Mouse (Mus musculus): ENCODE measurements around the gene Ppm1e.

The Ppm1e gene

DNA sequence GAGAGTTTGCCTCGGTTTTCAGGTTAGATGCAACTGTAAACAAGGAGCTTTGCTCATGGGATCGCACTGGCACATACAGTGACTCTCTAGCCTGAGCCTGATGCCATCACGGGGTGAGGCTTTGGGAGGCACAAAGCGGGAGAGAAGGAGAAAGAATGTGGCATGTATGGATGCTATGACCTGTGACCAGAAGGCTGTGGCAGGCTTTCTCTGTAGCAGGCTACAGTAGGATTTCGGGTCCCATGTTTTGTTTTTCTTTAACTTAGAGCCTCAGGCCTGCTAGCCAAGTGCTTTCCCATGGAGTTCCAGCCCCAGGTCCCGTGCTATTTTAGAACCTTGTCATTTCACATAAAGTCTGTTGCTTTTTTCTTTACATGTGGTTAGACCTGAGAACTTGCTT is 108.7 kb downstream of the Ppm1e start:
- DNase-seq = no peak

DNA sequence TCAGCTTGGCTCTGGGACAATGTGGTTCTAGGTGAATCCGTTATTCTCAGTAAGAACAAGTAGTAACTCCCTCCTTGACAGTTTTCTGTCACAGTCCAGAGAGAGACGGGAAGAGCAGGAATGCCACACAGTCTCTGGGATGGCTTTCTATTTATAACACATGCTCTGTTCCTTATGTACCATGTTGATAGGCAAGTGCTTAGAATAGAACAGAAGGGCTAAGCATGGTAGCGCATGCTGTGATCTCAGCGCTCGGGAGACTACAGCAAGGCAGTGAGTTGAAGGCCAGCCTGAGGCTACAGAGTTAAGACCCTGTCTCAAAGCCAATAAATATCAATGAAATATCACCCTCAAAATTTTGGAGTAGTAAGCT is 111.3 kb downstream of the Ppm1e start:
- DNase-seq = no peak

DNA sequence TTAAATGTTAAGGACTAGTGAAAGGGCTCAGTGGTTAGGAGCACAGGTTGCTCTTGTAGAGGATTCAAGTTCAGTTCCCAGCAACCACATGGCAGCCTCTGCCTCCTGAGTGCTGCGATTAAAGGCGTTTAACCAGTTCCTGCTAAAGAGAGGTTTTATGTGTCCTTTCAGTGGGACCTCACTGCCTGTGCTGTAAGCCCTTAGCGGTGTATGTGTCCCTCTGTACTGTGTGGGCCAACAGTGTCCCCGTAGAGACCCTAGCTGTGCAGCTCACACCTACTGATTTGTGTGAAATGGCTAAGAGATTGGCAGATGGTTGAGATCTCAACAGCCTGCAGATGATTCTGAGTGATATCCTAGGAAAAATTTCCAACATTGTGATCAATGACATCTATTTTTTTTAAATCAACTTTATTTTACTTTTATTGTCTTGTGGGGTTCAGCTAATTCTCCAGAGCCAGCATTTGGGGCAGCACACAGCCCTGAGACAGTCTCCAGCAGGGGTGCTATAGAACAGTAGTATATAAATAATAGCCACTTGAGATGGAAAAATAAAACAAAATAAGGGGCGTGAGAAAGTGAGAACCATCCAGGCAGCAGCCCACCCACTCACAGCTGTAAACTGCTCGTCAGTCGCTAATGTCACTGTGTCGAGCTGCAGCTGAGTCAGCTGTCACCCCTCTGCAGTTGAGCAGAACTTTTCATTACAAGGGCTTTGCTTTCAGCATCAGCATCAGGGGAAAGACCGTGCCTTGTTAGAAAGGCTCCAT is 111.9 kb downstream of the Ppm1e start:
- no peak for DNase-seq

DNA sequence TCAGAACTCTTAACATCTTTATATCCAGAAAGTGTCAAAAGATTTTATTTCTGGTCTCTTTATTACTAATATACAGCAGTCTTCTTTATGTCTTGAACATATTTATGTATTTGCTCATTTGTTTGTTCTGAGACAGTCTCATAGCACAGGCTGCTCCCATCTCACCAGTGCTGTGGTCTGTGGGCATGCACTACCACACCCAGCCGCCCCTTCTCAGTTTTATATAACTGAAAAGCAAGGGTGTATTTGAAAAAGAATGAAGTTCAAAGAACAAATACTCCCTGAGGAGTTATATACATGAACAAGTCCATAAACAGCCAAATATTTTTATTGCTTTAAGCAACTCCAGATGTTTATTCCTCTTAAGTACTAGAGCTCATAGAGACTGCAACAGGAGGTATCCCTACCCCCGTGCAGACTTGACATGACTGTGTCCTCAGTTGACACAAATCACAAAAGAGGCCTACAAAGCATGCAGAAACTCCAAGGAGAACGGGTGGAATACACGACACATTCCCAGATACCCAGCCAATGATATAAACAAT is 112.6 kb downstream of the Ppm1e start:
- no peak for DNase-seq

DNA sequence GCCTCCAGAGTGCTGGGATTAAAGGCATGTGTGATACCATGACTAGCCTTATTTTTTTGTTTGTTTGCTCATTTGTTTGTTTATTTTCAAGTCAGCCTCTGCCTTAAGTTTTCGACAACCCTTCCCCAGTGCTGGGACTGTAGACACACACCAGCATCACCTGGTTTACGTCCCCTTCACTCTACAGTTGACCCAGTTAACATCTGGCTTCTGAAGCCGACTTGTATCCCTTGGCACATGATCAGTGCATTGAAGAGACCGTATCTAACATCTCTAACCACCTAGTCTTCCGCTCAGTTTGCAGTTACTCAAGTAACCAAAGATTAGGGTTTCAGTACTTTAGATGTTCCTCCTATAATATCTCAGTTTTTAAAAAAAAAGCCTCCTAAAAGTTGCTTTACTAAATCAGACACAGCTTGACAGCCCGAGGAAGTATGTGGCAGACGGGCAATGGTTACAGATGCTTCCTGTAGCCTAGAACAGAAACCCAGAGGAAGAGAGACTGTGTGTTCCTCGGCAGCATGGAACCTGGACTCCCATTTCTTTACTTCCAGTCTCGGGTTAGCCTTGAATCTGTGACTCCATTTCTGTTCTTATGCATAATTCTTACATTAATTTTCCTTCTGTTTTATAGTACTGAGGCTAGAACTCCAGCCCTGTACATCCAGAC is 113.5 kb downstream of the Ppm1e start:
- DNase-seq = no peak

DNA sequence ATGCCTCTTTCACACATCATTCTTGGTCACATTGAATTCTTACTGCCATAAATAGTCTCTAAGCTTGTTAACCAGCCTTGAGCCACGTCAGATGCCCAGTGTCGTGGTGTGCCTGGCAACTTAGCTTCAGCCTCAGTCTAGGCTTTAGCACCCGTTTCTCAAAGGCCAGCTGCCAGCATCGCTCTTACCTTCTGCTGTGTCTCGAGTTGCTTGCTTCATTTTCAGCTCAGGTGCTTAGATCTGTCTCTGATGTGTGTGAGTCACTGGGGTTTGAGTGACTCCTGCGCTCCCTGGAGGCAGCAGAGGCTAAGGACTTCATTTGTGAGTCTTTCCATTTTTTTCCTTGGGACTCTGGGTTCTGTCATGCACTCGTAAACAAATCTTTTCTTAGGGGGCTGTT is 117.6 kb downstream of the Ppm1e start:
- no peak for DNase-seq

DNA sequence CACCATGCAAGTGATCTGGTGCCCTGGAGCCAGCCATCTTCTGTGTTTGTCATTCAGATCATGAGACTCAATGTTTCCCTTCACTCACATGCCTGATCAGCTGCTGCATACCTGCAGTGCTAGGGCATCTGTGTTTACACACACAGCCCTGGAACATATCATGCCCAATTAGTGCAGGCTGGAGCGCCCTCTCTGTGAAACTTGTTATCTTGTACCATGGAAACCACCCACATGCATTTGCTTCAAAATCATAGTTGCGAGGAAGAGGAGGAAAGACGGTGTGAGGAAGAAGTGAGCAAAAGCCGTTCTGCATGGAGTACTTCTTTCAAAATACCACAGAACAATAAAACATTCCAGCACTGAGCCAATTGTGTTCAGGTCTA is 118.0 kb downstream of the Ppm1e start:
- DNase-seq = no peak

DNA sequence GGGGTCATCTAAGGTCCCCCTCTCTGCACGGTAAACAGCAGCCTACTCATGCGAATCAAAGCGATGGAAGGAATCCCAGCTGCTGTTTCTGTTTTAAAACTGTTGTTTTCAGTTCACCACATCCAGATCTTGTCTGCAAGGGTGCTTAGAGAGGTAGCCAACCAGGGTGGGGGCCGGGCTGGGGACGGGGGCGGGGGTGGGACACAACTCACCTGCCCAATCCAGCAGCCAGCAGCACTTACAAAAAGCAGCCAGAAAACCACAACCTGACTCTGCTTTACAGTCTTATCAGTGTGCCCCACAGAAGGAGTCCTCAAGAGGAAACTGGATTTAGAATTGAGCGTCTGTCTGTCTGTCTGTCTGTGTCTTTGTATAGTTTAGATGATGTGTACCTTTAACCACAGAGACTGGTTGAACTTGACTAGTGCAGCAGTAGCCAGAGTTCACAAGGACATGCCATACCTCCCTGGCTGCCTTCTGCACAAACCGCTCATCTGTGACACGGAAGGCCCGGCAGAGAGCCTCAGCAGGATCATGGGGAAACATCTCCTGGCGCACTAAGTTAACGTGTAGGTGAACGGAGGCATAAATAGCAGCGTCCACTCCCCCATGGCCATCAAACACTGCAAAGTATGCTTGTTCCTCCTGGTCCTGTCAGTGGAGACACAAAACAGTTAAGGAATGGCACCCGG is 118.5 kb downstream of the Ppm1e start:
- no peak for DNase-seq

DNA sequence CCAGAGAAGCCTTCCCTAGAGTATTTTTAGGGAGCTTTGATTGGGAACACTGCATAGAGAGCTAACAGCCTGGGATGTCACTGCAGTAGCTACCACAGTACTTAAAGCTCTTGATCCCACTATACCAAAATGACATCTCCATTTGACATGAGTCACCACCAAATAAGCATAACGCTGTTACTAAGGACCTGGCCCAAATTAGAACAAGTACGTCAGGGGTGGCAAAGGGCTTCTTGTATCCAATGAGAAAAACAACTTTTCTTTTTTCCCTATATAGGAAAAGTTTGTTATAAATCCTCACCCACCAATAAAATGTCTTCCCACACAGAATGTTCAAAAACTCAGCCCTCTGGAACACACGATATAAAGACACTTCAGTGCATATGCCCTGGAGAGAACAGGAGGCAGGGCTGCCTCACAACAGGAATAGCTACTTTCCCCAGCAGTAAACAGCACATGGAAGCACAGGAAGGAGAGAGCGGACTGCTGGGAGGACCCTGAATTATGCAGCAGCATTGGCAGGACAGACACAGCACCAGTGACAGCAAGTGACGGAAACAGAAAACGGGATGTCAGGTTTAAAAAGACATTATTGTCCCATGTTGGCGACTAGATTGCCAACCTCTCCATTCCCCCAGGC is 119.8 kb downstream of the Ppm1e start:
- no peak for DNase-seq

DNA sequence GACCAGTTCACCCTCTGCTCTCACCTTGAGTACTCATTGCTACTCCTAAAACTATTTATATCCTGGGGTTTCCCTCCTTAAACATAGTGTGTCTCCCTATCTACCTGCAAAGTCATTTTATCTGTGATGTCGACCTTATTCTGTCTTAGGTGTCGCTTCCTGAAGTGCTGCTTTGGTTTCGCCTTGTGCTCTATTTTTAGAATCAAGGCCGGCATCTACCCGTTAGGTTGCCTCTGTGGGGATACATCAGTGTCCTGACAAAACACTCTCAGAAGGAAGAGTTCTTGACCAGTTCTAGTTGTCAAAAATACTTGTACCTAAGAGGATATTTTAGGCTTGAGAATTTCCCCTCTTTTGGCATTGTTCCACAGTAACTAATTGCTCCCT is 123.3 kb downstream of the Ppm1e start:
- no peak for DNase-seq

DNA sequence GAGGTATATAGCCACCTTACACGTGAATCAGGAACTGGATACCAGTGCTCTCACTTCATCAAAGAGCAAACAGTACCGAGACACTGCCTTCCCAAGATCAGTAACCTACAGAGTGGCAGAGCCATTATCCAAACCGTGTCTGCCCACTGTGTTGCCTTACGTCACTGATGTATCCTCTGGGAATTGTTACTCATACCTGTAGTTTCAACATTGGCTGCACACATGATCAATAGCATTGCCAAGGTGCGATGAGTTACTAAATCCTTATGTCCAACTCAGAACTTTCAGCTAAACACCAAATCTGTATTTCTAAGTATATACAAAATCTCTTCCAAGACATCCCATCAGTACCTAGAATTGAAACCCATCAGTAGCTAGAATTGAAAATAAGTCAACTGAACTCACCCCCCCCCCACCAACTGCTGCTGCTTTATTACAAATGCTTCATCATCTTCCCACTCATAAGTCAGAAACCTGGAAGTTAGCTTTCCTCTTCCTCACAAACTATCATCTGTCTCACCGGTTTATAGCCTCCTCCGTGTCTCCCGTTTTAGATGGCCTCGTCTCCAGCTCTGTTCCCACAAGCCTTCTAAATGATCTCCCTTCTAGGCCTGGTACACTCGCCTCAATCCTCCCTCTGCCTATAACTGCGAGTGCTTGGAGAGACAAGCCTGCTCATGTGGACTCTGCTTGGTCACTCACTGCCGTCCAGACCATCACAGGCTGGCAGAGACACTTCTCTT is 123.9 kb downstream of the Ppm1e start:
- no peak for DNase-seq

DNA sequence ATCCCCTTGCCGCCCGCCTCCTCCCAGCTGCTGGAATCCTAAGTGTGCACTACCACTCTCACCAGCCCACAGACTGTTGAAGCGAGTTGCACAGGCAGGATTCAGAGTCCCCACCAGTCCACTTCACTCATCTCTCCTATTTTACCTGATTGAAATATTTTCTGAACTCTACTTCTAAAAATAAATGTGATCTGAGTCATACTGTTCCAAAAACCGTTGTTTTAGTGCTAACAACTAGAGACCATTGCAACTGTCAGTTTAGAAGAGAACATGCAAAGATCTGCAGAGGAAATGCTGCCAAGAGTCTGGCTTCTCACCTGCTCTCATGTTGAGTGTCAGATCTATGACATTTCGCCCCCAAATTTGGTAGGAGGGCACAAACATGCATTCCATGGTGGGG is 125.4 kb downstream of the Ppm1e start:
- no peak for DNase-seq

DNA sequence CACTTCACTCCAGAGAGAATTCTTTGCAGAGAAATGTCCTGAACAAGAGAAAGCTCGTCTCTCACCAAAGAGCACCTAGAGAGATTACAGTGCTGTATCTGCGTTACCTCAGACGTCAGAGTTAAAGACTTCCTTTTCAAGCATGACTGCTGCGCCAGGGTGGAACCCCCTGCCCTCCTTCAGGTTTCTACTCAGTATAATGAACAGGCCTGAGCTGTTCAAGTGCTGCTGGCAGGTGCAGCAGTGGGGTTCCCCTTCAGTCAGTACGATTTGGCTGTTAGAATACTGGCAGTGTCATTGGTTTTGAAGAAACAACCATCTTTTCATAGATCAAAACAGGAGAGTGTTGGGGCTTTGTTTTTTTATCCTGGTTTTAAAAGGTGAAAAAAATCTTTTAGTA is 131.8 kb downstream of the Ppm1e start:
- no peak for DNase-seq

DNA sequence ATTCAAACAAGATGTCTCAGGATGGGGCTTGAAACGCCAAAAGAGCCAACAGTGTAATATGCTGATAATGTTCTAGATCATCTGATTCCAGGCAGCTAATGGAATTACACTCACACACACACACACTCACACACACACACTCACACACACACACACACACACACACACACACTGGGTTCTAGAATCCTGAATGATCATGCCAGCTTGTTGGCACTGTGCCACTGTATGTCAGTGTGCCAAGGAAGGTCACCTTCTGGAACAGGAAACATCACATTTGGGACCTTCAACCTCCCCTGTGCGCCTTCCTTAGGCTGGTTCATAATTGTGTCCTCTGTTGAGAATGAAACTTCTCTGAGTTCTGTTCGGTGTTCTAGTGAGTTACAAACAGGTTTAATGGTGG is 136.1 kb downstream of the Ppm1e start:
- no peak for DNase-seq

DNA sequence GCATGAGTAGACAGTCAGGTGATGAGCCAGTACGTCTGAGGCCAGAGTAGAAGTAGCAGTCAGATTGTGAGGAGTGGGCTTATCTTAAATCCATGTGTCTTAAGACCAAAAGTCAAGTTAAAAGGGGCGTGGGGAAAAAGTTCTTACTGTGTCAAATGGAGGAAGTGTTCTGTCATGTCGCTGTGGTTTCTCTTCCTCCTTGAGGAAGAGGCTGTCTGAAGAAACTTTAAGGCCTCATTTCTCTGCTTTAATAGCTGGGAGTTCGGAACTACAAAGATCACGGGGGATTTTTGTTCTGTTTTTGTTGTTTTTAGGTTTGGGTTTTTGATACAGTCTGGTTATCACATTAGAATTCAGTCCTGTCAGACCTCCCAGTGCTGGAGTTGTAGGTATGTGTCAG is 146.5 kb downstream of the Ppm1e start:
- DNase-seq = no peak

Data from embryo, embryonic 11 days (tissue).